Mouse (Mus musculus) lung, embryonic 14.5 days (tissue): ENCODE data around the gene G0s2. TPM values are rescaled to one million over a fixed set of nuclear protein-coding genes. Genes with fewer than 3 reads are reported as not detected.
"Not testable (repeated sequence)": the region's sequence is repeated elsewhere in the genome, so short reads cannot be mapped to it uniquely, and the experiment has no call there.

Source experiments
- ATAC-seq: fragments of 200-750 bp; cut with Nextera tagmentation; 2 replicates; pipeline ENCODE4 v1.8.0; 2017; ENCODE audit warnings: mild to moderate bottlenecking, moderate TSS enrichment, moderate library complexity; ENCODE audit not compliant: insufficient read depth
- DNase-seq: peaks from one replicate; pipeline ENCODE4 v3.0.0-alpha.2; 2015
- H3K27ac ChIP-seq: fragments of 300-500 bp; sonication (generic); 2 replicates; pipeline ENCODE4 v1.5.1; 2014; ENCODE audit warnings: low read depth, mild to moderate bottlenecking, moderate library complexity
- H3K27me3 ChIP-seq: fragments of 300-500 bp; sonication (generic); 2 replicates; pipeline ENCODE4 v1.6.1; 2014; ENCODE audit warnings: low read length, control low read depth; ENCODE audit not compliant: insufficient read depth
- H3K36me3 ChIP-seq: fragments of 300-500 bp; sonication (generic); 2 replicates; pipeline ENCODE4 v1.6.1; 2014; ENCODE audit warnings: control low read depth; ENCODE audit not compliant: insufficient read depth
- H3K4me1 ChIP-seq: fragments of 300-500 bp; sonication (generic); 2 replicates; pipeline ENCODE4 v1.6.1; 2014; ENCODE audit warnings: antibody characterized with exemption, control low read depth; ENCODE audit not compliant: insufficient read depth
- H3K4me2 ChIP-seq: fragments of 300-500 bp; sonication (generic); 2 replicates; pipeline ENCODE4 v1.6.1; 2014; ENCODE audit warnings: mild to moderate bottlenecking
- H3K4me3 ChIP-seq: fragments of 300-500 bp; sonication (generic); 2 replicates; pipeline ENCODE4 v1.5.1; 2014; ENCODE audit warnings: low read depth, low read length
- H3K9ac ChIP-seq: fragments of 300-500 bp; sonication (generic); 2 replicates; pipeline ENCODE4 v1.6.1; 2014
- H3K9me3 ChIP-seq: fragments of 300-500 bp; sonication (generic); 2 replicates; pipeline ENCODE4 v1.6.1; 2016; ENCODE audit warnings: low read depth, low read length, control low read depth
- CTCF ChIP-seq: IDR thresholded peaks from 2 replicates; pipeline ENCODE4 v1.5.1; 2016; ENCODE audit warnings: antibody characterized with exemption, low read depth
- whole genome bisulfite sequencing: fragments of 180-500 bp; shearing (Covaris S2); extraction: QIAGEN DNeasy Blood & Tissue Kit; methylation state at CpG from one replicate; pipeline ENCODE4 v1.1.7; 2014; 5-methylcytosine and 5-hydroxymethylcytosine counted together
- polyA plus RNA-seq: library from polyadenylated mRNA; unstranded; fragments of >200 nt; fragmentation: Nextera tagmentation; extraction: Ambion mirVana; gene quantifications from 2 replicates; pipeline ENCODE4 v1.2.1, GENCODE M21; 2014

Gene G0s2
- polyA plus RNA-seq, 1 experiment from 2014 or later: 49.0 TPM

GRCm38 (mm10) chr1:193261897-193262548 is 11.0 kb downstream of the G0s2 start:
- Histone ChIP-seq H3K27ac (peak overlapping the region; percentile 56; the same call in 1 of the 2 replicates), H3K4me3 (no peak overlapping the region), H3K9me3 (no peaks in the 10 kb centered on the region), H3K4me2 (no peak overlapping the region), H3K4me1 (peaks cover 4% of the 10 kb centered on the region; the same call in 1 of the 2 replicates), H3K36me3 (no peaks in the 10 kb centered on the region), H3K9ac (no peak overlapping the region), H3K27me3 (no peaks in the 10 kb centered on the region)
- no peak for TF ChIP-seq CTCF
- WGBS: 47% methylated on average over 7 of the region's 7 CpGs
- DNase-seq (peak; percentile 64), ATAC-seq (peak; percentile 47)

GRCm38 (mm10) chr1:193259559-193259958 is 13.5 kb downstream of the G0s2 start:
- H3K27me3 ChIP-seq: no peaks in the 10 kb centered on the region
- no peak overlapping the region for H3K9ac ChIP-seq
- no peaks in the 10 kb centered on the region for H3K9me3 ChIP-seq
- no peaks in the 10 kb centered on the region for H3K36me3 ChIP-seq
- no peak for DNase-seq
- no peak for TF ChIP-seq CTCF
- no peak overlapping the region for H3K4me2 ChIP-seq
- no peak overlapping the region for H3K4me3 ChIP-seq
- peaks cover 4% of the 10 kb centered on the region; the same call in 1 of the 2 replicates for H3K4me1 ChIP-seq
- H3K27ac ChIP-seq: no peak overlapping the region
- ATAC-seq: no peak
- WGBS: 67% methylated on average over 9 of the region's 9 CpGs

- H3K4me1 ChIP-seq: no peaks in the 10 kb centered on the region
- no peaks in the 10 kb centered on the region for H3K27me3 ChIP-seq
- no peak overlapping the region for H3K4me3 ChIP-seq
- peak; percentile 81 for DNase-seq
- peak overlapping the region; percentile 36; the same call in 1 of the 2 replicates for H3K27ac ChIP-seq
- no peak overlapping the region for H3K9ac ChIP-seq
- no peak for TF ChIP-seq CTCF
- no peak overlapping the region for H3K4me2 ChIP-seq
- H3K36me3 ChIP-seq: no peaks in the 10 kb centered on the region
- 30% methylated on average over 5 of the region's 5 CpGs for WGBS
- no peaks in the 10 kb centered on the region for H3K9me3 ChIP-seq
- peak; percentile 44; the same call in 1 of the 2 replicates for ATAC-seq
Measured at GRCm38 (mm10) chr1:193256621-193257098, 16.4 kb downstream of the G0s2 start.

- Histone ChIP-seq H3K4me1 (no peaks in the 10 kb centered on the region), H3K27me3 (no peaks in the 10 kb centered on the region), H3K4me3 (no peak overlapping the region), H3K27ac (peak overlapping the region; percentile 36; the same call in 1 of the 2 replicates), H3K4me2 (no peak overlapping the region), H3K9ac (no peak overlapping the region), H3K9me3 (no peaks in the 10 kb centered on the region), H3K36me3 (no peaks in the 10 kb centered on the region)
- no peak for DNase-seq
- no peak for TF ChIP-seq CTCF
- ATAC-seq: peak; percentile 42
Measured at GRCm38 (mm10) chr1:193256289-193256577, 16.8 kb downstream of the G0s2 start.

GRCm38 (mm10) chr1:193255488-193256288 is 17.3 kb downstream of the G0s2 start:
- no peaks in the 10 kb centered on the region for H3K9me3 ChIP-seq
- WGBS: 19% methylated on average over 3 of the region's 3 CpGs
- H3K4me1 ChIP-seq: no peaks in the 10 kb centered on the region
- ATAC-seq (peak; percentile 54; the same call in 1 of the 2 replicates), DNase-seq (peak; percentile 91)
- H3K4me2 ChIP-seq: no peak overlapping the region
- no peaks in the 10 kb centered on the region for H3K27me3 ChIP-seq
- no peak overlapping the region for H3K27ac ChIP-seq
- H3K36me3 ChIP-seq: no peaks in the 10 kb centered on the region
- H3K4me3 ChIP-seq: no peak overlapping the region
- H3K9ac ChIP-seq: no peak overlapping the region
- TF ChIP-seq CTCF: peak; percentile 74

GRCm38 (mm10) chr1:193255032-193255431 is 18.0 kb downstream of the G0s2 start:
- 0 out of 2 replicates have a peak overlapping the region, but pooled peaks have one; percentile 2 for H3K4me2 ChIP-seq
- 20% methylated on average over 8 of the region's 8 CpGs for WGBS
- H3K4me1 ChIP-seq: no peaks in the 10 kb centered on the region
- H3K27me3 ChIP-seq: no peaks in the 10 kb centered on the region
- no peak overlapping the region for H3K4me3 ChIP-seq
- no peak overlapping the region for H3K27ac ChIP-seq
- peak; percentile 47 for DNase-seq
- TF ChIP-seq CTCF: no peak
- no peaks in the 10 kb centered on the region for H3K36me3 ChIP-seq
- no peak overlapping the region for H3K9ac ChIP-seq
- peak; percentile 16; the same call in 1 of the 2 replicates for ATAC-seq
- H3K9me3 ChIP-seq: no peaks in the 10 kb centered on the region

- H3K4me2 ChIP-seq, H3K4me3 ChIP-seq, H3K27ac ChIP-seq, H3K9ac ChIP-seq, H3K9me3 ChIP-seq, H3K27me3 ChIP-seq, H3K36me3 ChIP-seq, H3K4me1 ChIP-seq, ATAC-seq, DNase-seq: not testable (repeated sequence)
- 62% methylated on average over 3 of the region's 3 CpGs for WGBS
Measured at GRCm38 (mm10) chr1:193253895-193254294, 19.1 kb downstream of the G0s2 start.
